Mouse (Mus musculus): ENCODE measurements around the gene Atp11c. TPM values are rescaled to one million over a fixed set of nuclear protein-coding genes. Genes with fewer than 3 reads are reported as not detected.

Atp11c gene
- 14.1 and 16.8 TPM in 2 replicates for polyA plus RNA-seq (2014; fragmentation: Nextera tagmentation; extraction: Ambion mirVana)

- Histone ChIP-seq H3K9me3 (ENCODE audit: control insufficient read depth, low read length) (no peaks in the 10 kb centered on the region), H3K9ac (ENCODE audit: low read length) (no peak within 1 kb of the TSS), H3K4me3 (ENCODE audit: low read depth, low read length) (no peak within 1 kb of the TSS), H3K27me3 (ENCODE audit: control insufficient read depth, insufficient read depth, low read length) (no peaks in the 10 kb centered on the region), H3K4me2 (ENCODE audit: low read depth, severe bottlenecking) (no peak within 1 kb of the TSS), H3K27ac (replicated peaks; ENCODE audit: low read depth, low read length) (no peak within 1 kb of the TSS), H3K4me1 (ENCODE audit: control insufficient read depth, insufficient read depth, low read length) (no peaks in the 10 kb centered on the region), H3K36me3 (ENCODE audit: control insufficient read depth, insufficient read depth, low read length) (no peaks in the 10 kb centered on the region)
- DNase-seq (ENCODE audit: low spot score) (no peak), ATAC-seq (ENCODE audit: insufficient number of reproducible peaks, low FRiP score, low TSS enrichment, low read depth) (no peak)
- 89% methylated on average over 2 of the region's 2 CpGs for WGBS
Measured at GRCm38 (mm10) chrX:60592598-60592997, at the start of gene Atp11c. Atp11c (minus strand) TSS chrX:60592698.

- peak; percentile 20 for DNase-seq (ENCODE audit: low spot score)
- Histone ChIP-seq H3K27me3 (ENCODE audit: control insufficient read depth, insufficient read depth, low read length) (no peaks in the 10 kb centered on the region), H3K27ac (replicated peaks; ENCODE audit: low read depth, low read length) (no peak overlapping the region), H3K36me3 (ENCODE audit: control insufficient read depth, insufficient read depth, low read length) (no peaks in the 10 kb centered on the region), H3K4me3 (ENCODE audit: low read depth, low read length) (no peak overlapping the region), H3K9ac (ENCODE audit: low read length) (no peak overlapping the region), H3K4me2 (ENCODE audit: low read depth, severe bottlenecking) (no peak overlapping the region), H3K4me1 (ENCODE audit: control insufficient read depth, insufficient read depth, low read length) (no peaks in the 10 kb centered on the region), H3K9me3 (ENCODE audit: control insufficient read depth, low read length) (no peaks in the 10 kb centered on the region)
- no peak for ATAC-seq (ENCODE audit: insufficient number of reproducible peaks, low FRiP score, low TSS enrichment, low read depth)
- WGBS: 42% methylated on average over 3 of the region's 3 CpGs
Measured at GRCm38 (mm10) chrX:60609202-60609601, 16.7 kb upstream of the Atp11c start.

GRCm38 (mm10) chrX:60570539-60570938 is 22.0 kb downstream of the Atp11c start:
- DNase-seq (ENCODE audit: low spot score) (no peak), ATAC-seq (ENCODE audit: insufficient number of reproducible peaks, low FRiP score, low TSS enrichment, low read depth) (no peak)
- H3K4me1 ChIP-seq (ENCODE audit: control insufficient read depth, insufficient read depth, low read length): no peaks in the 10 kb centered on the region
- H3K4me3 ChIP-seq (ENCODE audit: low read depth, low read length): no peak overlapping the region
- no peaks in the 10 kb centered on the region for H3K27me3 ChIP-seq (ENCODE audit: control insufficient read depth, insufficient read depth, low read length)
- H3K9ac ChIP-seq (ENCODE audit: low read length): no peak overlapping the region
- no peak overlapping the region for H3K27ac ChIP-seq (replicated peaks; ENCODE audit: low read depth, low read length)
- H3K36me3 ChIP-seq (ENCODE audit: control insufficient read depth, insufficient read depth, low read length): no peaks in the 10 kb centered on the region
- no peak overlapping the region for H3K4me2 ChIP-seq (ENCODE audit: low read depth, severe bottlenecking)
- 48% methylated on average over 1 of the region's 1 CpGs for WGBS
- no peaks in the 10 kb centered on the region for H3K9me3 ChIP-seq (ENCODE audit: control insufficient read depth, low read length)

- H3K4me2 ChIP-seq (ENCODE audit: low read depth, severe bottlenecking): no peak overlapping the region
- H3K36me3 ChIP-seq (ENCODE audit: control insufficient read depth, insufficient read depth, low read length): no peaks in the 10 kb centered on the region
- no peak overlapping the region for H3K4me3 ChIP-seq (ENCODE audit: low read depth, low read length)
- H3K27me3 ChIP-seq (ENCODE audit: control insufficient read depth, insufficient read depth, low read length): no peaks in the 10 kb centered on the region
- DNase-seq (ENCODE audit: low spot score): no peak
- H3K4me1 ChIP-seq (ENCODE audit: control insufficient read depth, insufficient read depth, low read length): no peaks in the 10 kb centered on the region
- H3K9ac ChIP-seq (ENCODE audit: low read length): no peak overlapping the region
- ATAC-seq (ENCODE audit: insufficient number of reproducible peaks, low FRiP score, low TSS enrichment, low read depth): no peak
- H3K9me3 ChIP-seq (ENCODE audit: control insufficient read depth, low read length): no peaks in the 10 kb centered on the region
- H3K27ac ChIP-seq (replicated peaks; ENCODE audit: low read depth, low read length): no peak overlapping the region
Measured at GRCm38 (mm10) chrX:60569047-60569446, 23.5 kb downstream of the Atp11c start.

- ATAC-seq (ENCODE audit: insufficient number of reproducible peaks, low FRiP score, low TSS enrichment, low read depth): no peak
- Histone ChIP-seq H3K9ac (ENCODE audit: low read length) (no peak overlapping the region), H3K9me3 (ENCODE audit: control insufficient read depth, low read length) (no peaks in the 10 kb centered on the region), H3K27ac (replicated peaks; ENCODE audit: low read depth, low read length) (no peak overlapping the region), H3K27me3 (ENCODE audit: control insufficient read depth, insufficient read depth, low read length) (no peaks in the 10 kb centered on the region), H3K4me3 (ENCODE audit: low read depth, low read length) (no peak overlapping the region), H3K4me1 (ENCODE audit: control insufficient read depth, insufficient read depth, low read length) (no peaks in the 10 kb centered on the region), H3K36me3 (ENCODE audit: control insufficient read depth, insufficient read depth, low read length) (no peaks in the 10 kb centered on the region), H3K4me2 (ENCODE audit: low read depth, severe bottlenecking) (no peak overlapping the region)
- no peak for DNase-seq (ENCODE audit: low spot score)
- 73% methylated on average over 4 of the region's 4 CpGs for WGBS
Measured at GRCm38 (mm10) chrX:60555242-60555641, 37.3 kb downstream of the Atp11c start.

- Histone ChIP-seq H3K9me3 (ENCODE audit: control insufficient read depth, low read length) (no peaks in the 10 kb centered on the region), H3K4me2 (ENCODE audit: low read depth, severe bottlenecking) (peak overlapping the region; percentile 44), H3K4me1 (ENCODE audit: control insufficient read depth, insufficient read depth, low read length) (no peaks in the 10 kb centered on the region), H3K4me3 (ENCODE audit: low read depth, low read length) (peak overlapping the region; percentile 39), H3K27me3 (ENCODE audit: control insufficient read depth, insufficient read depth, low read length) (no peaks in the 10 kb centered on the region), H3K36me3 (ENCODE audit: control insufficient read depth, insufficient read depth, low read length) (no peaks in the 10 kb centered on the region), H3K9ac (ENCODE audit: low read length) (peak overlapping the region; percentile 62), H3K27ac (replicated peaks; ENCODE audit: low read depth, low read length) (no peak overlapping the region; the same call in 1 of the 2 replicates)
- 9% methylated on average over 27 of the region's 113 CpGs for WGBS
- ATAC-seq (ENCODE audit: insufficient number of reproducible peaks, low FRiP score, low TSS enrichment, low read depth): peak; percentile 82
- peak; percentile 60 for DNase-seq (ENCODE audit: low spot score)
Measured at GRCm38 (mm10) chrX:60547444-60548304, 44.8 kb downstream of the Atp11c start.

GRCm38 (mm10) chrX:60547098-60547443 is 45.4 kb downstream of the Atp11c start:
- DNase-seq (ENCODE audit: low spot score) (no peak), ATAC-seq (ENCODE audit: insufficient number of reproducible peaks, low FRiP score, low TSS enrichment, low read depth) (no peak)
- Histone ChIP-seq H3K4me3 (ENCODE audit: low read depth, low read length) (peak overlapping the region; percentile 39), H3K4me2 (ENCODE audit: low read depth, severe bottlenecking) (peak overlapping the region; percentile 44), H3K27ac (replicated peaks; ENCODE audit: low read depth, low read length) (no peak overlapping the region; the same call in 1 of the 2 replicates), H3K27me3 (ENCODE audit: control insufficient read depth, insufficient read depth, low read length) (no peaks in the 10 kb centered on the region), H3K9me3 (ENCODE audit: control insufficient read depth, low read length) (no peaks in the 10 kb centered on the region), H3K36me3 (ENCODE audit: control insufficient read depth, insufficient read depth, low read length) (no peaks in the 10 kb centered on the region), H3K4me1 (ENCODE audit: control insufficient read depth, insufficient read depth, low read length) (no peaks in the 10 kb centered on the region), H3K9ac (ENCODE audit: low read length) (peak overlapping the region; percentile 62)
- 19% methylated on average over 16 of the region's 16 CpGs for WGBS

- ATAC-seq (ENCODE audit: insufficient number of reproducible peaks, low FRiP score, low TSS enrichment, low read depth): no peak
- no peaks in the 10 kb centered on the region for H3K27me3 ChIP-seq (ENCODE audit: control insufficient read depth, insufficient read depth, low read length)
Measured at GRCm38 (mm10) chrX:60545906-60546305, 46.6 kb downstream of the Atp11c start.

More at GRCm38 (mm10) chrX:60545906-60546305, 46.6 kb downstream of the Atp11c start:
- Histone ChIP-seq H3K9ac (ENCODE audit: low read length) (no peak overlapping the region), H3K36me3 (ENCODE audit: control insufficient read depth, insufficient read depth, low read length) (no peaks in the 10 kb centered on the region), H3K9me3 (ENCODE audit: control insufficient read depth, low read length) (no peaks in the 10 kb centered on the region), H3K4me2 (ENCODE audit: low read depth, severe bottlenecking) (no peak overlapping the region), H3K4me1 (ENCODE audit: control insufficient read depth, insufficient read depth, low read length) (no peaks in the 10 kb centered on the region), H3K27ac (replicated peaks; ENCODE audit: low read depth, low read length) (no peak overlapping the region), H3K4me3 (ENCODE audit: low read depth, low read length) (no peak overlapping the region)
- 42% methylated on average over 3 of the region's 3 CpGs for WGBS
- no peak for DNase-seq (ENCODE audit: low spot score)

All from limb, embryonic 11.5 days (tissue).